Mouse (Mus musculus) heart, adult 2 months (tissue): ENCODE results near the gene Tnrc18.

Source experiments
- CTCF ChIP-seq: fragments of 200-600 bp; IDR thresholded peaks from 2 replicates; pipeline ENCODE4 v1.8.1; 2022; ENCODE audit warnings: antibody characterized with exemption, mild to moderate bottlenecking, moderate library complexity
- POLR2A ChIP-seq: fragments of 200-500 bp; IDR thresholded peaks from 2 replicates; pipeline ENCODE4 v1.6.1; 2011; ENCODE audit warnings: mild to moderate bottlenecking, low read depth, low read length, control low read depth; ENCODE audit not compliant: insufficient read depth

DNA sequence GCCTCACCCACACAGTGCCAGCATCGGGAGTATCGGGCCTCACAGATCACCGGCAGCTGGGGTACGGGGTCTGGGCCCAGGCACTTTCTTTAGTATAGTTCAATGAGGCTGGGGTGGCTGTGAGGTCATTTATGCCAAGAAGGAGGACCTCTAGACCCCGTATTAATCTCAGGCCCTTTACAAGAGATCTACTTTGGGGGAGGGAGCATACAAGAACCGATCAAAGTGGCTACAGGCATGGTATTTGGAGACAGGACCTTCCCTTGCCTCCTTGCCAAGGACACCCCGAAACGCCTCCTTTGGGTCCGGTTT, 4.5 kb upstream of the Tnrc18 start:
- TF ChIP-seq CTCF (no peak), POLR2A (no peak)
